Mouse (Mus musculus): ENCODE results near the gene Tshz3.

Gene Tshz3

DNA sequence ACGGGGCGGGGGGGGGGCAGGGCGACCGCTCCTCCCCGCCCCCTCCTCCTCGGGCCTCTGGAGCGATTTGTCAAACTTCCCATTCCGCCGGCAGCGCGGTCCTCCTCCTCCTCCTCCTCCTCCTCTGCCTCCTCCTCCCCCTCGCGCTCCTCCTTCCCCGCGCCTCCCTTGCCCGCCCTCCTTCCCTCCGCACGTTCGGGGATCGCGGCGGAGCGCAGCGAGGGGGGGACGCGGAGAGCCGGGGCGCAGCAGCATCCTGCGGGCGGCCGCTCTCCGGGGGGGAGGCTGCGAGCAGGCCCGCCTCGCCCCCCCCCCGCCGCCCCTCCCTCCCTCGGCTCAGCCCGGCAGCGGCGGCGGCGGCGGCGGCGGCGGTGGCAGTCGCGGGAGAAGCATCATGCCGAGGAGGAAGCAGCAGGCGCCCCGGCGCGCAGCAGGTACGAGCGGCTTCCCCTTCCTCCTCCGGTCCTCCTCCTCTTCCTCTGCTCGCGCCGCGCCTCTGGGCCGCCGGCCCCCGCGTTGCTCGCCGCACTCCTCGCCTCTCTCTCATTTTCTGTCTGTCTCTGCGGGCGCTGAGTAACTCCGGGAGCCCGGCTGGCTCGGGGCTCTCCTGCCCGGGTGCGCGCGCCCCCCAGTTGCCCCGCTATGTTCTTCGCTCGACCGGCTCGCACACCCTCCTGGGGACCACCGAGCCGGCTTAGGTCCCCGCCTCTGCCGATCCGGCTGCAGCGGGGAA, at the start of gene Tshz3:
Gene Tshz3 (plus strand): TSS at position 263 of the 733 bp plus-strand sequence.
- no peak for DNase-seq (ENCODE audit: low read depth)

- DNase-seq (ENCODE audit: low read depth), result no peak
These were observed 42.0 kb upstream of the Tshz3 start for GRCm38 (mm10) chr7:36655931-36656330.

DNA sequence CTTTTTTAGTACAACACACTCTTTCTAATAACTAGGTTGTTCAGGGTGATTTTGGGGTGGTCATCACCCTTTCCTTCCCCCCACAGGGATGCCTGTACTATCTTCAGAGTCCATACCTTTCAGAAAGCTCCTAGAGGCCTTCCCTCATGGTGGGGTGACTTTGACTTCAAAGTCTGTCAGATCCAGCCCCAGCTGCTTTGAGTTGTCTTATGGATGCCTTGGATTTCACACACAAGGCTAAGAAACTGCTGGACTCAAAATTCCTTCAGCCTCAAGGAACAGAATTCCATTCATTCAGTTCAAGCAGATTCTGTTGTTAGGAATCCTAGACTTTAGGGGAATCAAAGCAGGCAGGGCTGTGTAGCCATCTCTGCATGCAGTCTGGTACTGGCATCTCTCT, 41.5 kb upstream of the Tshz3 start:
- no peak for DNase-seq (ENCODE audit: low read depth)

DNA sequence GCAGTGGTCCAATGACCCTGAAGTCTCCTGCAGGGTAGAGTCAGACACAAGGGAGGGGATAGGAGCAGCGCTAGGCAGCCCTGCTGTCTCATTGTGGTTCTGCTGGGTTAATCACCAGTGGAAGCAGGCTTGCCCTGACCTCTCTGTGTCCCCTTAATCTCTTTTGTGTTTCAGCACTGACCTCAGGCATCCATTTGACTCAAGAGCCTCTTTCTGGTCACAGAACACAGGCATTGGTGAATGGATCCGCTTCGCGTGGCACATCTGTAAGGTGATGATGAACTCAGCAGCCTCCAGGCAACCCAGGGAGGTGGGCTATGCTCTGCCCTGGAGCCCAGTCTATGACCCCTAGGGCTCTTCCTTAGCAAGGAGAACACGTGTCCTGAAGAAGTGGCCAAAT, 39.6 kb upstream of the Tshz3 start:
- DNase-seq (ENCODE audit: low read depth), result no peak

GRCm38 (mm10) chr7:36659265-36659664, 38.7 kb upstream of the Tshz3 start:
- DNase-seq (ENCODE audit: low read depth), result no peak

DNA sequence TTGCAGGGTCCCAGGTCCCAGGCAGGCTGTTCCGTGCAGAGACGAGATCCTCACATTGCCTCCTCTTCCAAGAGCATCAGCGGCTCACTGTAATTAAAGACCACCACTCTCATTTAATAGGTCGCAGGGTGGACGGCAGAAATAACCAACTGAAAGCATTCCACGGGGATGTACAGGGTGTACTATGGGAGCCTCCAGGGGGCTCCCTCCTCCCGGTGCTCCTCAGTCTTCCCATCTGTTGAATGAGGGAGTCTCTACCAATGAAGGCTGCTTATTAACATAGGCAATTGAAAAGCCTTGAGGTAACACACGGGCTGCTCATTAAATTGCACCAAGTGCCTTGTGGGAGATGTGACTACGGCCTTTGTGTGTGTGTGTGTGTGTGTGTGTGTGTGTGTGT, 37.3 kb upstream of the Tshz3 start:
- DNase-seq (ENCODE audit: low read depth), result no peak

DNA sequence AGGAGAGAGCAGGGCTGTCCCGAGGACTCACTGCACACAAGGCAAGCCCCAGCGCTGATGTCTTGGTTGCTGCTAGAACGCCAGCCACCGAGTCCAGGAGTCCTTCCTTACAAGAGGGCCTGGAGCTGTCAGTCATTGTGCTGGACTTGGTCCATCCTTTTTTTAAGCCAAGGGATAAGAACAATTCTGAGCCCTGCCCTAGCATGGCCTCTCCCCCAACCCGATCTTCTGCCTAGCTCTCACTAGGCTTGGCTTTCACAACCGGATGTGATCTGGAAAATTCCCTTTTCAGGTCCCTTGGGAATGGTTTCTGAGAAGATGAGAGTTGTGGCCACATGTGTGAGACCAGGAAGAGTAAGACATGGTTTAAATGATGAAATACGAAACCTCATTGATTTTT, 34.5 kb upstream of the Tshz3 start:
- no peak for DNase-seq (ENCODE audit: low read depth)

DNA sequence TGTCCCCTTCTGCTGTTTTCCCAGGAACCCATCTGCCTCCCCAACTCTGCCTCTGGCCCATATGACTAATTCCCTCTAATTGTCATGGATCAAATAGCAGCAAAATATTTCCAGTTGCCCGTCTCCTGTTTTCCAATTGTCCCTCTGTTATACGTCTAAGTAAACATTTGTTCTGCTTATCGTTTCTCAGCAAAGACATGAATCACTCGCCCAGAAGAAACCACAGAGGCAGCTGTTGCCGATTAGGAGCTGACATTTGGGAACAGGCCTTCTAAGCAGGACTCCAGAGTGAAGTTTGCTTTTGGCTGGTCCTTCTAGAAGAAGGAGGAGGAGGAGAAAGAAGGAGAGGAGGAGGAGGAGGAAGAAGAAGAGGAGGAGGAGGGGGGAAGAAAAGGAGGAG, 30.2 kb upstream of the Tshz3 start:
- DNase-seq (ENCODE audit: low read depth), result no peak

GRCm38 (mm10) chr7:36678031-36678430, 19.9 kb upstream of the Tshz3 start:
- no peak for DNase-seq (ENCODE audit: low read depth)

DNA sequence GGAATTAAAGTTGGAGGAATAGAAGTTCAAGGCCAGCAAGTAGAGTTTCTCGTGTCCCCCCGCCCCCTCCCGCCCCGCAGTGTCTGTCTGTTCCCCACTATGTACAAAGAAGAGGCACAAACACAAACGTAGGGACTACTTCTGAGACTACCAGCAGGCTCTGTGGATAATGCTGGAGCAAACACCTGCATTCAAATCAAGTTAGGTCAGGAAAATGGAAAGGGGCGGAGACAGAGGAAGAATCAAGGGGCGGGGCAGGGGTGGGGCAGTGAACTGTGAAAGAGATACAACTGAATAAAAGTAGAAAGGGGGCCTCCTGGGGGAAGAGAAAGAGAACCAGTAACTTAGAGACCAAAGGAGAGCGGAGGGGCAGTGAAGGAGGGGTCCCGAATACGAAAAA, 19.4 kb upstream of the Tshz3 start:
- no peak for DNase-seq (ENCODE audit: low read depth)

GRCm38 (mm10) chr7:36679031-36679618, 18.8 kb upstream of the Tshz3 start:
- DNase-seq (ENCODE audit: low read depth), result no peak

DNA sequence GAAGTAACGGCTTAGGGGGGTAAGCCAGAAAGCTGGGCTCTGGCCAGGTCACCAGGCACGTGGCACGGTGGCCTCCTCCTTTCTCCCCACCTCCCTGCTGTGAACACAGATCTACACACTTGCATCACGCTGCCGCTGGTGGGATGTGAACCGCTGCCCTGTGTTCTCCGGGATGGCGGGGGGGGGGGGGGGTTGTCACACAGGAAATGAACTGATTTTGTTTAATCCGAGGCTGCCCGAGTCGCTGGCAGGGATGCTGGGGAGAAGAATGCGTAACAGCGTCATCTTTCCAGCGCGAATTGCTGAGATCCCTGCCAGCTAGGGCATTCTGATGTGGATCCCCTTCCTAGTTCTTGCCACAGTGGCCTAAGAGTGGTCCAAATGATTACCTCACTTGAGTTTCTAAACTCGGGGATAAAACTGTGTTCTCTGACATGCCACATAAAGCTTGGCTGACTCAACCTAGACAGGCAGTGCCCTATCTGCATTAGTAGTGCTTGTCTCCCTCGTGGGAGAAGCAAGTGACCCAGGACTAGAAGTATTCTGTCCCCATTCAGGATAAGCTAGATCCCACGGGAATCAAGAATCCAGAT, 18.0 kb upstream of the Tshz3 start:
- no peak for DNase-seq (ENCODE audit: low read depth)

GRCm38 (mm10) chr7:36687508-36687907, 10.4 kb upstream of the Tshz3 start:
- DNase-seq (ENCODE audit: low read depth), result no peak

DNA sequence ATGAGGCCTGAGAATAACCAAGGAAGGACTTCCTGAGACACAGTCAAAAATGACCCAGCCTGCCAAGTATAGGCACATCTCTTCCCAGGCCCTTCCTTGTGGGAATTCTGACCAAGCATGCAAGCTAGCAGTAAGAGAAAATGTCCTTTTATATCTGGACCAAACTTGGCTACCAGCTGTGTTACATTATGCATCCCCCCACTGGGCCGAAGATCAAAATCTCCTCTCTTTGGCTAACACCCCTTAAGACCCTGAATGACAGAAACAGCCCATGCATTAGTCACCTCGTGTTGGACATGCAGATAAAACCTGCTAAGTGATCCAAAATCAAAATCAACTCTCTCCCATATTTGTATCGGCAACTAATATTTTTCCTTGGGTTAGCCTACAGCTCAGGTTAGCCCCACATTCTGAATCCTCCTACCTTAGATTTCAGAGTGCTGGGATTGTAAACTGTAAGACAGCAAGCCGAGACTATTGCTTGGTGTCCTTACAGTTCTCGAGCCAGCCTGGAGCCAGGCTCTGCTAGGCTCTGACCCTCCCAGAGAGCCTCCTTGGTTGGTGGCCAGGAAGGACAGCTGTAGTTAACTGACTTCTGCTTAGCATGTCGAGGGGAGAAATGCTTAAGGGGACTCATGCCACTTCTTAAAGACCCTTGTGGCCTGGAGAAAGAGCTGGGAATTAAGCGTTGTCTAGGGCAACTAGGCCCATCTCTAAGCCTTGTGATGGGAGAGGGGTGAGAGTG, 8.7 kb upstream of the Tshz3 start:
- DNase-seq (ENCODE audit: low read depth), result no peak

DNA sequence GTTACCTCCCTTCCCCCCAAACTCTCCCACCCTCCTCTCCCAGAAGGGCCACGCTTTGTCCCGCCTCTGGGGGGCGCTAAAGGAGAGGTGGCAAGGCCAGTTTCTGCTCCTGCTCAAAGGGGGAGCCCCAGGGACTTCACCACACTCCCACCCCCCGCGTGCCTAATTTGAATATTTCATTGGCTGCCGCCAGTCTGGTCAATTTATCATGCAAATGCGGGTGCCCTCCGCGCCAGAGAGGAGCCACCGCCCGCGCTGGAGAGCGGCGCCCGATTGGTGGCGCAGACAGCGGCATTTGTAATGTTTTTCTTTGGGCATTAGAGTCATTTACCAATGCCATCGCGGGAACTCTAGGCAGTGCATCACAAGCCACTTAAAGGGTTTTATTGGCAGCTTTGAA, 7.4 kb upstream of the Tshz3 start:
- no peak for DNase-seq (ENCODE audit: low read depth)

DNA sequence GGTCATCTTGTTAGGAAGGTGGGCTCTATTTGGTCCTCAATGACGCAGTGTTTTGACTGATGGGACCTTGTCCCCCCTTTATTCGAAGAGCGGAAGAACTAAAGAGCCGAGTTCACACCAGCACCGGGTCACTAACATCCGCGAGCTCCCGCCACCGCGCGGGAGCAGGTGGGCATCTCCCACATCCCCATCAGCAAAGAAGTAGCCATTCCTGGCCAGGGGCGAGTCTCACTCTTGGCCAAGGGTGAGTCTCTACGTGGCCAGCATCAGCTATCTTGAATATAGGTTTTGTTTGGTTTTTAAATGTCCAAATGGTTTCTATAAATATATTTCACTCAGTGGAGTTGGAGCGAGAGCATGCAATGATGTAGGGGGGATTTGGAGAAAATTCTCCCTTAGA, 6.3 kb upstream of the Tshz3 start:
- no peak for DNase-seq (ENCODE audit: low read depth)

DNA sequence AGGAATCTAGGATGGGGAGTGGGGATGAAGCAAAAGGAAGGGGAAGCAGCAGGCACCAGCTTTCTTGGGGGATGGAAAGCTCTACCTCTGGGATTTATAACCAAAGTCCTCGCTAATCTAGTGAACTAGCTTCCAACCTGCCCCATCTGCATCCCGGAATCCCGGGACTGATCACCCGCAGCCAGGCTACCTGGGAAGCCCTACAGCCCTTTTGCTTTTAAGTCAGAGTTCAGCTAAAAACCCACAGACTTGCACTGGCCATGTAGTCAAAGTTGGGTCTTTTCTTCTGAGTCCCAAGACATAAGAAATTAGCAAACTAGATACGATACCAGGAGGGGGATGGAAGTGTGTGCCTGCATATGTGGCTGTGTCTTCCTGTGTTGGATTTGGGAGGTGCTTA, 5.5 kb upstream of the Tshz3 start:
- no peak for DNase-seq (ENCODE audit: low read depth)

DNA sequence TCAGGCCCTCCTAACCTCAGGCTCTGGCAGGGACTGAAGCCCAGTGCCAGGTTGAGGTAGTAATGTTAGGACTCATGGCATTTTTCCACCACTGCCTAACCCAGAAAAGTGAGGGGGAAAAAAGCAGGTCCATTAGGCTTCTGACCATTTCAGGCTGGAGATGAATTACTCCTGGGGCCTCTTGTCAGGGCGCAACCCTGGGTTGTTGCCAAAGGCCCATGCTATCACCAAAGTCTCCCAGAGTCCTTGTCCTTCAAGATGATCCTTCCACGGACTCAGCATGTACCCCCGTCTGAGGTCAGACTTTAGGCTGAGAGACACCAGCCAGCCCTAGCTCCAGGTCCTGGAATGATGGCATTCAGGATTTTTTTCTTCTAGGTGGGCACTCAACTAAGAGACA, 4.8 kb upstream of the Tshz3 start:
- DNase-seq (ENCODE audit: low read depth), result no peak

DNA sequence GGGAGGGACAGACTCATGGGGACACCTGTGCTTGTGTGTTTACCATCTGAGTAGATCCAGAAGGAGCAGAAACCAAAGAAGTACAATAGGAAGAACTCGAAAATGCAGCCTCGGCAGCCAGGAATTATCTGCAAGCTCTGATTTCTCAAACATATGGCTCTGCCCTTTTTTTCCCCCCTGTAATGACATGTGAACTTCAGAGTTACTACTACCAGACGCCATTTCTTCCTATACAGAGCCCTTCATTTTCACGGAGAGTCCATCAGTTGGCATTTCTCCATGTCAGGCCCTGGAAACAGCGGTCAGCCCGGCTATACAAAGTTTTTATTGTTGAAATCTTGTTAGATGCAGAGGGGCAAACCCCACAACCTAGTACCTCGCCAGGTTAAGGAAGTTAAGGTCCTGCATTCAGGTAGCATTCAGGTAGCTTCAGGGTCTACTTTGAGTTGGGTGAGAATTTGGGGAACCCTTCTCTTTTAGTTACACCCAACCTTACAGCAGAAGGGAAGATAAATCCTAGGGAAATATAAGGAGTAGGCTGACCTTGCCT, 3.2 kb upstream of the Tshz3 start:
- DNase-seq (ENCODE audit: low read depth), result no peak

DNA sequence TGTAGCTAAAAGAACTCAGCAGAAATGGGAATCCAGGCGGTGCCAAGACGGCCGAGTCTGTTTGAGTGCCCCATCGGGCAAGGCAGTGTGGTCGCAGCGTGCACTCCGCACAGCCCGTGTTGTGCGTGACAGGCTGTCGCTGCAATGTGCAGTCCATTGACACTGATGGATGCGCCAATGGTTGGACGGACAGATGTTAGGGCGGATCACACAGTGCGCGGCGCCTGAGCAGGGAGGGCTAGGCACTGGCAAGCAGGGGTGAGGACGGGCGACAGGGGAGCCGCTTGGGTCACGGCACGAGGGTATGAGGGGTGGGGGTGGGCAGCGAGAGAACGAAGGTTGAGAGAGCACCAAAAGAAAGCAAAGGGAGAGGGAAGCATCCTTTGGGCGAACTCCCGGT, 2.6 kb upstream of the Tshz3 start:
- no peak for DNase-seq (ENCODE audit: low read depth)

- DNase-seq (ENCODE audit: low read depth), result no peak
These were observed 2.1 kb upstream of the Tshz3 start for GRCm38 (mm10) chr7:36695791-36696241.

DNA sequence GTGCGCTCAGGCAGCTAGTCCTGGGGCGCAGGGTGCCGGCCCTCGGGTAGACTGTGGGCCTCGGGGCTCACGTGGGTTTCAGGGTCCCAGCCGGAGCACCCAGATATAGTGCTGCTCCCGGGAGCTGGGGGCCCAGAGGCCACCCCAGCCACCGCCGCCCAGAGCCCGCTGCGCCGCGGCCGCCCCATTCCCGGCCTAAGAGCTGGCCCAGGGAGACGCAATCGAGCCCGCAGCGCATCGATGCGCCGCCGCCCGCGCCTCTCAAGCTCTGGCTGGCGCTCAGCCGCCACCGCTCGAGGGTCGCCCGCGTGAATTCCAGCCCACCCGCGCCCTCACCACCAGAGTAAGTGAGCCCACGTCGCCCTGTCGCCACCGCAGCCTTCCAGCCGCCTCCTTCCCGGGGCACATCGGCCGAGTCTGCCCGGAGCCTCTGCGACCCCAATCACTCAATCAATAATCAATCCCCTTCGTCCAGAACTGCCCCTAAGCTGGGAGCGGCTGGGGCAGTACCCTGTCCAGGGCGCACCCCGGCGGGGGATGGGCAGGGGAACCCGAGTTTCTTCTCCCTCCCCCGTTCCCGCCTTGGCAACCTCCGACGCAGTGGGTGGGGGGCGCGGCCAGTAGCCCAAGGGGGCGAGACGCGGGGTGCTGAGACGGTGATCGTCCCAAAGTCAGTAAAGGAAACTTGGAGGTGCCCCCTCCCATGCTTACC, 1.4 kb upstream of the Tshz3 start:
- no peak for DNase-seq (ENCODE audit: low read depth)
